Mouse (Mus musculus): ENCODE results near the gene Oscar. TPM values are rescaled to one million over a fixed set of nuclear protein-coding genes. Genes with fewer than 3 reads are reported as not detected.
"Not testable (repeated sequence)": the region's sequence is repeated elsewhere in the genome, so short reads cannot be mapped to it uniquely, and the experiment has no call there.

Oscar gene
- total RNA-seq, 2 experiments from 2014 or later, result 0.74 to 1.2 TPM

DNA sequence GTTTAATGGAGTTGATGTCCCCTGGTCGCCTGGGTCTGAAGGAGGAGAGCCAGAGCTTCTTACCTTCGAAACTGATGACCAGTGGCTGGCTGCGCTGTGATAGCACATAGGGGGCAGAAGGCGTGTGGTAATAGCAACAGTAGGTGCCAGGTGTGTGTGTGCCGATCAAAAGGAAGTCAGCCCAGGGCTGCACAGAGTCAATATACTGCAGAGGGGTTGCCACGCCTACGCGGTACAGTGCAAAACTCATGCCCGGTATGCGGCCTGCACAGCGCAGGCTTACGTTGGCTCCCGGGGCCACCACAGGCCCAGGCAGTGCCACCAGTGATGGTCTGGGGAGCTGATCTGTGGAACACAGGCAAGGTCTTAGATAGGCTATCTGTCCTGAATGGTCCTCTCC is 5.0 kb downstream of the Oscar start:
- DNase-seq (ENCODE audit: low spot score in 2 of 2), result no peak

- no peak for DNase-seq (ENCODE audit: low spot score in 2 of 2)
These were observed 5.5 kb downstream of the Oscar start for GRCm38 (mm10) chr7:3610437-3610836.

DNA sequence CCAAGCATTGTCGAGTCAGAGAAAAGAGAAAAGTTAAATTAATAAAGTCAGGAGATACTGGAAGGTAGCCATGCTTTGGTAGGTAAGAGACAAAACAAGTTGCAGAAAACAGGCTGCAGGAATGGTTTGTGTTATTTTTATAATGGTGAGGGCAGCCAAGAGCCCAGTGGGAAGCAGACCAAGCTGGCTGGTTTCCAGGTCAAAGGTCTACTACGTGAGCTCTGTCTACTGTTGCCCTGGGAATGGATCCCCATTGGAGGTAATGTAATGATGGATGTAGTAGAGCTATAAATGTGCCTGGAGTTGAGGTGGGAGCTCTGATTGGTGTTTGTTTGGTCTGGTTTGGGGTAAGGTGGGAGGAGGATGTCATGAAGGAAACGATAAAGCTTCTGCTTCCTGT is 6.9 kb downstream of the Oscar start:
- no peak for DNase-seq (ENCODE audit: low spot score in 2 of 2)

DNA sequence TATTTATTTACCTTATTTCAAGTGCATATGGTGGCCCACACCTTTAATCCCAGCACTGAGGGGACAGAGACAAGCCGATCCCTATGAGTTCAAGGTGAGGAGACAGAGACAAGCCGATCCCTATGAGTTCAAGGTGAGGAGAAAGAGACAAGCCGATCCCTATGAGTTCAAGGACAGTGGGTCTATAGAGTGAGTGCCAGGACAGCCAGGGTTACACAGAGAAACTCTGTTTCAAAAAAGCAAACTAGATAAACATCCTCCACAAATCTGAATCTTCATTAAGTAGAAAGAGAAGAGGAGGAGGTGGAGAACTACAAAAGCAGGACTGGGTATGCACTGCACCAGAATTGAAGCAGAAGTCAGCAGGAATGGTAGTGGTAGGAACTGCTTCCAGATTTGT is 7.3 kb downstream of the Oscar start:
- no peak for DNase-seq (ENCODE audit: low spot score in 2 of 2)

- DNase-seq (ENCODE audit: low spot score in 2 of 2), result no peak
These were observed 8.6 kb downstream of the Oscar start for GRCm38 (mm10) chr7:3607391-3607790.

DNA sequence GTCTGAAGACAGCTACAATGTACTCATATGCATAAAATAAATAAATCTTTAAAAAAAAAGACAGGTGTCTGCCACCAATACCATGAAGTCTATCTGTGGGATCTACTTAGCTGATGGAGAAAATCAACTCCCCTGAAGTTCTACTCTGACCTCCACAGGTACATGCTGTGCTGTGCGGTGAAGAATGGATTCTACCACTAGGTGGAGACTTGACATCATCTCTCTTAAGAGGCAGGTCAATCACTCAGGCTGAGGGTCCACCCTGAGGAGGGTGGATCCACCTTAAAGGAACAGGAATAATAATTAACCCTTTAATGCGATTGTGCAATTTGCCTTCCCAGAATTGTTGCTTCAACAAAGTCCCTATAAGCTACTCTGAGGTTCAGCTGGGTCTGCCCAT is 9.2 kb downstream of the Oscar start:
- no peak for DNase-seq (ENCODE audit: low spot score in 2 of 2)

DNA sequence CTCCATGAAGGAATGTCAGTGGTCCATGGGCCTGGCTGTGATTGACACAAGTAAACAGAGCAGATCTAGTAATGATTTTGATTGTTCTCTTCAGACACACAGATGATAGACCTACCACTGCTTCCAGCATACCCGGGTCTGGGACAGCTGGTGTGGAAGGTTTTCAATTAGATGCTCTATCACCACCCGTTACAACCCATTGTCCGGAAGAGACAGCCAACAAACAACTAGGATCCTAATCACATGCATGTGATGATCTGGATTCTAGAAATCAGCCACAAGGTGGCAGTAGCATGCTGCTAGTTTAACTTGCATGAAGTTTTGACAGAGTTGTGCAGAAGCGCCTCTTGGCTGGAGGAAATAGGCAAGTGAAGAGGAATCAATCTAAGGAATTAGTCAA is 14.8 kb downstream of the Oscar start:
- DNase-seq (ENCODE audit: low spot score in 2 of 2), result peak; percentile 71 to 75

DNA sequence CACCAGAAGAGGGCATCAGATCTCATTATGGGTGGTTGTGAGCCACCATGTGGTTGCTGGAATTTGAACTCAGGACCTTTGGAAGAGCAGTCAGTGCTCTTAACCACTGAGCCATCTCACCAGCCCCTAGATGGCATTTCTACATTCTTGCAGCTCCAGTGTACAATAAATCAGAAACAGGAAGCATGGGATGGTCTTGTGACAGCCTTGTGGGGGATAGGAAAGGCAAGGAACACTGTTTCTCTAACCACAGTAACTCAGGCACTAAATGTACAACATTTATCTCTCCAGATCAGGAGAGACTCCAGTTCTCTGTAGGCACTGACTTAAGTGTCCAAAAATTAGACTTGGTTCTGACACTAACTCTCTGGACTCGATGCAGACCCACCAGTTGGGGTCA is 18.2 kb downstream of the Oscar start:
- not testable (repeated sequence) for DNase-seq (ENCODE audit: low spot score in 2 of 2)

- no peak for DNase-seq (ENCODE audit: low spot score in 2 of 2)
These were observed 20.8 kb downstream of the Oscar start for GRCm38 (mm10) chr7:3595146-3595545.

DNA sequence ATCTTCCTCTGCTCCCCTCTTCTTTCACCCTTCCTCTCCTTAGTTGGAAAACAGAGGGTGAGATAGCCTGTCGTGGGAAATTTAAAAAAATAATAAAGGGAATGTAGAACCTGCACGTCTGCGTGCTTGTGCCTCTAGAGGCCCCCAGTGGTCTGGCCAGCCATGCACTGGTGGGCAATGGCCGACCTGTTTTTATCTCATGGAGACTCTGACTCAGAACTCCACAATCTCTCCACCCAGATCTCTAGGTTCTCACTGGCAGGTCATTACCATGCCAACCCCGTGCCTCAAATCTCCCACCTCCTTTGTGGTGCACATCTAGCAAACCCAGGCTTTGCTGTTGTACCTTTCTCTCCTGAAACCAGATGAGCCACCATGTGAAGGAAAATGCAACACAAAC is 21.3 kb downstream of the Oscar start:
- no peak for DNase-seq (ENCODE audit: low spot score in 2 of 2)

- no peak for DNase-seq (ENCODE audit: low spot score in 2 of 2)
These were observed 22.1 kb downstream of the Oscar start for GRCm38 (mm10) chr7:3593855-3594254.

DNA sequence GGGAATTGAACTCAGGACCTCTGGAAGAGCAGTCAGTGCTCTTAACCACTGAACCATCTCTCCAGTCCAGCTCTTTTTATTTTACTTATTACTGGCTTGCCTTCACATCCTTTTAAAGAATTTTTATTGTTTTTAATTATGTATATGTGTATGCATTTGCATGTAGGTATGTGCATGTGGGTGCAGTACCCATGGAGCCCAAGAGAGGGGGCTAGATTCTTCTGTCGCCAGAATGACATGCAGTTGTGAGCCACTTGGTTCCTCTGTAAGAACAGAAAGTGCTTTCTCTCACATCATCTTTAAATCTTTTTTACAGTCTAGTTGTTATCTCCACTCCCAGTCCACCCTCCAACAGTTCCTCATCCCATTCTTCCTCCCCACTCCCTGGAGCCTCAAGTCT is 24.4 kb downstream of the Oscar start:
- DNase-seq (ENCODE audit: low spot score in 2 of 2), result no peak

- DNase-seq (ENCODE audit: low spot score in 2 of 2), result no peak
These were observed 25.4 kb downstream of the Oscar start for GRCm38 (mm10) chr7:3590550-3590949.

GRCm38 (mm10) chr7:3587292-3587691 is 28.7 kb downstream of the Oscar start:
- no peak for DNase-seq (ENCODE audit: low spot score in 2 of 2)

GRCm38 (mm10) chr7:3586255-3586654 is 29.7 kb downstream of the Oscar start:
- DNase-seq (ENCODE audit: low spot score in 2 of 2), result no peak

- DNase-seq (ENCODE audit: low spot score in 2 of 2), result no peak
These were observed 30.2 kb downstream of the Oscar start for GRCm38 (mm10) chr7:3585763-3586162.

DNA sequence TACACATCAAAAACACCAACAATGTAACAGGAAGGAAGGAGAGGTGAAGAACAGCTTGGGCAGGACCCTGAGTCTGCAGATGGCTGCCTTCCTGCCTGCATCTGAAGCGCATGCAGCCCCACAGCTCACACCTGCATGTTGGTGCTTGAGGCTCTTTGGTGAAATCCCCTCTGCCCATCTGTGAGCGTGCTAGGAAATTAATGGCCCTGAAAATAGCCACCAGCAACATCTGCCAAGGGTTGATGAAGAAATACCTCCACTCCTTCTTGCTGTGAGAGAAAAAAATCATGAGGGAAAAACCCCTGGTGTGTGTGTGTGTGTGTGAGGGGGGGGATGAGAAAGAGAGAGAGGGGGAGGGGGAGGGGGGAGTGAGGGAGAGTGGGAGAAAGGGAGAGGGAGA is 35.9 kb downstream of the Oscar start:
- no peak for DNase-seq (ENCODE audit: low spot score in 2 of 2)

DNA sequence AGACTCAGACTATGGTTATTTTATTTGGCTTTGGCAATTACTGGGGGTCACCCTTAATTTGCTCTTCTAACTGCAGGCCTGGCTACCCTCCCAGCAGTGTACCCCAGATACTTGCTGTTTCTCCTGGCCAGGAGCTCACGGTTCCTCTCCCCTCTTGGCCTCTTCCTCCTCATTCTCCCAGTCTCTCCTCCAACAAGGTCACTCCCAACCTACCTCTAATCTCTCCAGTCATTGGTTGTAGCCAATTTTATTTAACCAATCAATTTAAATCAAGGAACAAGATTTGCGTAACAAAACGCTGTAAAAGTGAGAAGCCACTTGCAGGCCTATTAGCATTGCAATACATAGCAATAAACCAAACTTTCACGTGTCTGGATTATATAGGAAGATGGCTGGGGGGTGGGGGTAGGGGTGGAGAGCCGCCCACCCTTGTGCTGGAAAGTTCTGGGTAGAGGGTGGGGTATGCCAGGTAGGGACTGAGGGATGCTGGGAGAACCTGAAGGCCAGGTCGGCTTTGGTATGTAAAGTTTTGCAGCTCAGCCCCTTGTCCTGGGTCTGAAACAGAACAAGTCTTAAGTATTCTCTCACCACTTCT is 36.9 kb downstream of the Oscar start:
- DNase-seq (ENCODE audit: low spot score in 2 of 2), result no peak

- no peak for DNase-seq (ENCODE audit: low spot score in 2 of 2)
These were observed 37.8 kb downstream of the Oscar start for GRCm38 (mm10) chr7:3578196-3578595.

GRCm38 (mm10) chr7:3576354-3577124 is 39.4 kb downstream of the Oscar start:
- DNase-seq (ENCODE audit: low spot score in 2 of 2), result no peak

- peak; percentile 20 to 50 for DNase-seq (ENCODE audit: low spot score in 2 of 2)
These were observed 41.7 kb downstream of the Oscar start for GRCm38 (mm10) chr7:3574216-3574615.

DNA sequence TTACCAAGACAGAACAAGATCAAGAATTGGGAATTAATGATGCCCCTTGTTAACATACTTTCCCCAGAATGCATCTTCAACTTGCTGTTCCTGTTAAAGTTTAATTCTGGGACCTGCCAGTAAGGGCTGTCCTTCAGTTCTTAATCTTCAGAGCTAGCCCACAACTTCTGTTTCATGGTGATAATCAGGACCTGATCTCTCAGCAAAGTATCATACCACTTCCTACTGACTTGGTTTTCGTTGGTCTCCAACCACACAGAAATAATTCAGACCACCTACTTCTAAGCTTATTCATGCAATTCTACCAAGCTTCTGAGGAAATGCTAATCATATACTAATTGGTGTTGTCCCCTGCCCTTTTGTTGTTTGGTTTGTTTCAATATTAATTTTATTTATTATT is 44.1 kb downstream of the Oscar start:
- DNase-seq (ENCODE audit: low spot score in 2 of 2), result no peak

- DNase-seq (ENCODE audit: low spot score in 2 of 2), result not testable (repeated sequence)
These were observed 45.4 kb downstream of the Oscar start for GRCm38 (mm10) chr7:3570580-3570979.
